Mouse (Mus musculus): Measurements from ENCODE around the gene Mtx1.

Gene Mtx1

GRCm38 (mm10) chr3:89187690-89188477 is 39.0 kb downstream of the Mtx1 start:
- no peak for ATAC-seq (ENCODE audit: insufficient number of reproducible peaks, low FRiP score, low TSS enrichment)

- no peak for ATAC-seq (ENCODE audit: insufficient number of reproducible peaks, low FRiP score, low TSS enrichment)
These were observed 39.7 kb downstream of the Mtx1 start for GRCm38 (mm10) chr3:89187197-89187596.

- no peak for ATAC-seq (ENCODE audit: insufficient number of reproducible peaks, low FRiP score, low TSS enrichment)
These were observed 43.0 kb downstream of the Mtx1 start for GRCm38 (mm10) chr3:89183959-89184315.

- ATAC-seq (ENCODE audit: insufficient number of reproducible peaks, low FRiP score, low TSS enrichment): peak; percentile 89
These were observed 43.6 kb downstream of the Mtx1 start, which contains the start of gene Fam189b for GRCm38 (mm10) chr3:89183058-89183958. Gene Fam189b (plus strand): TSS chr3:89183143.

- 0 out of 2 replicates have a peak, but pooled peaks have one; percentile 0 for ATAC-seq (ENCODE audit: insufficient number of reproducible peaks, low FRiP score, low TSS enrichment)
These were observed 44.3 kb downstream of the Mtx1 start for GRCm38 (mm10) chr3:89182531-89183057.

- no peak for ATAC-seq (ENCODE audit: insufficient number of reproducible peaks, low FRiP score, low TSS enrichment)
These were observed 45.0 kb downstream of the Mtx1 start for GRCm38 (mm10) chr3:89181749-89182500.

GRCm38 (mm10) chr3:89179056-89179455 is 47.8 kb downstream of the Mtx1 start:
- no peak for ATAC-seq (ENCODE audit: insufficient number of reproducible peaks, low FRiP score, low TSS enrichment)

GRCm38 (mm10) chr3:89178107-89178385 is 48.8 kb downstream of the Mtx1 start:
- ATAC-seq (ENCODE audit: insufficient number of reproducible peaks, low FRiP score, low TSS enrichment): no peak

GRCm38 (mm10) chr3:89177242-89178106 is 49.4 kb downstream of the Mtx1 start, which contains the start of gene Scamp3:
Gene Scamp3 (plus strand): TSS chr3:89177473.
- peak; percentile 94 for ATAC-seq (ENCODE audit: insufficient number of reproducible peaks, low FRiP score, low TSS enrichment)

GRCm38 (mm10) chr3:89176421-89176820 is 50.5 kb downstream of the Mtx1 start:
- ATAC-seq (ENCODE audit: insufficient number of reproducible peaks, low FRiP score, low TSS enrichment): no peak

GRCm38 (mm10) chr3:89175544-89175943 is 51.3 kb downstream of the Mtx1 start:
- no peak for ATAC-seq (ENCODE audit: insufficient number of reproducible peaks, low FRiP score, low TSS enrichment)

GRCm38 (mm10) chr3:89174844-89175243 is 52.0 kb downstream of the Mtx1 start:
- ATAC-seq (ENCODE audit: insufficient number of reproducible peaks, low FRiP score, low TSS enrichment): no peak

- no peak for ATAC-seq (ENCODE audit: insufficient number of reproducible peaks, low FRiP score, low TSS enrichment)
These were observed 59.9 kb downstream of the Mtx1 start for GRCm38 (mm10) chr3:89166945-89167344.

- ATAC-seq (ENCODE audit: insufficient number of reproducible peaks, low FRiP score, low TSS enrichment): no peak
These were observed 61.5 kb downstream of the Mtx1 start for GRCm38 (mm10) chr3:89165268-89165870.

GRCm38 (mm10) chr3:89164506-89165267 is 62.2 kb downstream of the Mtx1 start, which contains the start of gene Clk2:
Gene Clk2 (plus strand): TSS chr3:89164795.
- peak; percentile 95 for ATAC-seq (ENCODE audit: insufficient number of reproducible peaks, low FRiP score, low TSS enrichment)

GRCm38 (mm10) chr3:89163643-89164245 is 63.1 kb downstream of the Mtx1 start:
- no peak for ATAC-seq (ENCODE audit: insufficient number of reproducible peaks, low FRiP score, low TSS enrichment)

GRCm38 (mm10) chr3:89163123-89163522 is 63.8 kb downstream of the Mtx1 start:
- no peak for ATAC-seq (ENCODE audit: insufficient number of reproducible peaks, low FRiP score, low TSS enrichment)

- no peak for ATAC-seq (ENCODE audit: insufficient number of reproducible peaks, low FRiP score, low TSS enrichment)
These were observed 65.1 kb downstream of the Mtx1 start for GRCm38 (mm10) chr3:89161786-89162185.
